Mouse (Mus musculus): ENCODE measurements at regions not wholly inside any gene's neighbourhood (a gene's known extent, or its start where the extent isn't known, plus 50 kb on each side); places are given as distances from the start of the nearest gene placed in this dataset.
"Not testable (repeated sequence)": the region's sequence is repeated elsewhere in the genome, so short reads cannot be mapped to it uniquely, and the experiment has no call there.

- DNase-seq (ENCODE audit: low spot score) = no peak
Measured at GRCm38 (mm10) chr7:61615156-61615555, 731.2 kb upstream of the Ndn start.

GRCm38 (mm10) chr7:61644893-61645545 is 701.4 kb upstream of the Ndn start:
- DNase-seq (ENCODE audit: low spot score) = no peak

GRCm38 (mm10) chr7:61658086-61658485 is 688.3 kb upstream of the Ndn start:
- no peak for DNase-seq (ENCODE audit: low spot score)

DNA sequence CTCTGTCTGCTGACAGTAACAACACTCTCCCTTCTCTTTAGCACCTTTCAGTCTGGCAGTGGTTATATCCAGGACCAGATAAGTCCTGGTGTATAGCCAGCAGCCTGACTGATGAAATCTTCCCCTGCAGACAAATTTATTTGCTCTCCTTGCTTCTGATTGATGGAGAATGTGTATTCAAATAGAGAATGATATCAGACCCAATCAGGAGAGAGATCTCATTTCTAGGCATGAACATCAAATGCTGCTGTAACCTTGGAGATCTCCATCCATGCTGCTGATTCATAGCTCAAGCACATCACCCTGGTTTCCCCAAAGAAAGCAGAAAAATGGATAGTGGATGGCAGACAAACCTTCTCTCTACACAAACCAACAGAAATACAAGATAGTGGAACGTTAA is 663.3 kb upstream of the Ndn start:
- no peak for DNase-seq (ENCODE audit: low spot score)

DNA sequence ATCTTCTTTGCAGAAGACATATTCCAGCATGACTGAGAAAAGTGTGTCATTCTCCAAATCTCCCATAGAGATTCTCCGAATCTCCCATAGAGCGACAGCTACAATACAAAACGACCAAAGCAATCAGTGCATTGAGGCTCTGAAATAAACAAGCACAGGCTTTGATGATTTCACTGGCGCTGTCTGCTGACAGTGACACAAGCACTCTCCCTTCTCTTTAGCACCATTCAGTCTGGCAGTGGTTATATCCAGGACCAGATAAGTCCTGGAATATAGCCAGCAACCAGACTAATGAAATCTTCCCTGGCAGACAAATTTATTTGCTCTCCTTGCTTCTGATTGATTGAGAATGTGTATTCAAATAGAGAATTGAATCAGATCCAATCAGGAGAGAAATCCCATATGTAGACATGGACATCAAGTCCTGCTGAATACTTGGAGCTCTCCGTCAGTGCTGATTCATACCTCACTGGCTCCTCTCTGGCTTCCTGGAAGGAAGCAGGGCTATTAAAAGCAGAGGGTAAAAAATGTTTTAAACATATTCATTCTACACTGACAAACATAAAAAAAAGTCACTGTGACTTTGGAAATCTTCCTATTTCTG is 661.2 kb upstream of the Ndn start:
- no peak for DNase-seq (ENCODE audit: low spot score)

- no peak for DNase-seq (ENCODE audit: low spot score)
Measured at GRCm38 (mm10) chr7:61726149-61726548, 620.2 kb upstream of the Ndn start.

DNA sequence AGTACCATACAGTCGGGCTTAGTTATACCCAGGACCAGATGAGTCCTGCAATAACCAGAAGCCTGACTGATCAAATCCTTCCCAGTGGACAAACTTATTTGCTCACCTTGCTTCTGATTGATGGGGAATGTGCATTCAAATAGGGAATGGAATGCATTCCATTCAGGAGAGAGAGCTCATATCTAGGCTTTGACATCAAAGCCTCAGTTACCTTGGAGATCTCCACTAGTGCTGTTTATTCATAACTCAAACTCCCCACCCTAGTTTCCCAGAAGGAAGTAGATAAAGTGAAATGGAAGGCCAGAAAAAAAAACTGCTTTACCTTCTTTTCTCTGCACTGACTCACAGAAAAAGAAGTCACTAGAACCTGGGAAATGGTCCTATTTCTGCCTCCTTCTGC is 608.9 kb upstream of the Ndn start:
- no peak for DNase-seq (ENCODE audit: low spot score)

GRCm38 (mm10) chr7:61739336-61739735 is 607.0 kb upstream of the Ndn start:
- DNase-seq (ENCODE audit: low spot score) = not testable (repeated sequence)

- DNase-seq (ENCODE audit: low spot score) = no peak
Measured at GRCm38 (mm10) chr7:61769826-61770225, 576.5 kb upstream of the Ndn start.

GRCm38 (mm10) chr7:61790113-61790796 is 556.1 kb upstream of the Ndn start:
- no peak for DNase-seq (ENCODE audit: low spot score)

DNA sequence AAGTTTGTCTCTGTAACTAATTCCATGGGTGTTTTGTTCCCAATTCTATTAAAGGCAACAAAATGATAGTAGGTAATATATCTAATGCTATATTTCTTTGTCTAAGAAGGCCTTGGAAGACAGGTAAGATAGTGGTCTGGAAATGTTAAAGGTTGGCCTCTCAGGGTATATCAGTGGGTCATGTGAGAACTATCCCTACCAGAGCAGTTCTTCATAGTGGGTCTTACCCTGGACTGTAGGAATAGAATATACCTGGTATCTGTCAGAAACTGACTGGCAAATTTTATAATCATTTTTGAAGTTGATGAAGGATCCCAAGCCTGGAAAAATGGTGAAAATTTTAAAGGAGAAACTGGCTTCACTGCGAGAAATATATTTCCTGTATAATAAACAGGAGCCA is 509.5 kb upstream of the Ndn start:
- no peak for DNase-seq (ENCODE audit: low spot score)

GRCm38 (mm10) chr7:61837240-61837639 is 509.1 kb upstream of the Ndn start:
- DNase-seq (ENCODE audit: low spot score) = peak; percentile 40

DNA sequence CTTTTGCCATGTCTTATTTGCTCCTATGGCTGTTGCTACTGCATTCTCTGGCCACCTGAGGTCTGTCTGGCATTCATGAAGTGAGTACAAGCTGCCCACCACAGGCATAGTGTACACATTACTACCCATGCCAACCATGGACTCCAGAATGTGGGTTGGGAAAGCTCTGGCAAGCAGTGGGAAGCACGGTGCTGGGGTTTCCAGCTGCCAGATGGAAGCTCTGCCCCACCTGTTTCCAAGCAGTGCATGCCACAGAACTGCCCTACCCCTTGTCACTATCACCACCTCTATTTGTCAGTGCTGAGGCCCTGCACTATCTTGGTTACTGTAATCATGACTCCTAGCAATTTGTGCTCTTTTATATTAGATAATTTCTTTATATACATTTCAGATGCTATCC is 494.4 kb upstream of the Ndn start:
- no peak for DNase-seq (ENCODE audit: low spot score)

DNA sequence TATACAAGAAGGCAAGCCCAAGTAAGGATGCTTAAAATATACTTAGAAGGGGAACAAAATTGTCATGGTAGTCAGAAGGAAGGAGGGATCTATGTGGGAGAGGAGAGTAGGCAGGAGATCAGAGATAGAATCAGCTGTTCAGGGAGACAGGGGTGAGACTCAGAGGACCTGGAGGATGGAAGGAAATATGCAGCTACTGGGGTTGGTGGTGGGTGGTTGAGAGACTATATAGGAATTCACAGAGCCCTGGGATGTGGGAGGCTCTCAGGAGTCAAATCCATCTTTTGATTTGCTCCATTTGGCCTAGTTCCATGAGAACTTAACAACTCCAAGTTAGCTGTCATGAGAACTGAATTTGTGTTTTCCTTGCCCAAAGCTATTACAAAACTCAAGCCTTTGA is 481.9 kb upstream of the Ndn start:
- no peak for DNase-seq (ENCODE audit: low spot score)

- DNase-seq (ENCODE audit: low spot score) = no peak
Measured at GRCm38 (mm10) chr7:61866376-61866775, 480.0 kb upstream of the Ndn start.

GRCm38 (mm10) chr7:61876220-61876619 is 470.1 kb upstream of the Ndn start:
- DNase-seq (ENCODE audit: low spot score) = no peak

- DNase-seq (ENCODE audit: low spot score) = peak; percentile 19
Measured at GRCm38 (mm10) chr7:61877311-61878065, 468.9 kb upstream of the Ndn start.

DNA sequence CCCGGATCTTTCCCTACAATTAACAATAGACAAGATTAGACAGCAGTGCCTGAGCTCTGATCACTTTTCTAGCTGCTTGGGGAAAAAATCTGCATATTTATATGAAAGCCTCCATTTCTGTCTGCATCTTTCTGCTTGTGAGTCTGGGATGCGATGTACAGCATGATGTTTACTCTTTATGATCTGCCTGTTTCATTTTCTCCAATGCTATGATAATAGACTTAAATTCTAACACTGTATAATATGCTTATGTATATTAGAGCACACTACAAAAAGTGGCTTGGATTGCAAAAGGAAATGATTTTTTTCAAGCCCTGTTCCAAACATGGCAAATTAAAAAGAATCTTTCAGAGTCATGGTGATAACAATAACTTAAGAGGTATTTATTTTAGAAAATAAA is 468.3 kb upstream of the Ndn start:
- DNase-seq (ENCODE audit: low spot score) = no peak

DNA sequence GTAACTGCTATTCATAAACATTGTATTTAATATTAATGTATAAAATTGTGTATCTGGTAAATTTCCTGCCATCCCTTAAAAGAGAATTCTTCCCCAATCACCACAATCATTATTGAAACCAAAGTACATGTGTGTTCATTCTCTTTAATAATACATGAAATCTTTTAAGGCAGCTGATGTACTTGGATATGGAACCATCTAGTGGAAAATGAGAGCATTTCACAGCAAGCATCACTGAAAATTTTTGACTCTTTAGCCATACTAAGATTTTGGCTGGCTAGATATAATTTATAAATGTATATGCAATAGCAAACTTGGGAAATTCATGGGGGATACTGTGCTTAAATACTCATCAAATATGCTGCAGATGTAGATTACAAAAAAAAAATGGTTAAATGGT is 467.8 kb upstream of the Ndn start:
- DNase-seq (ENCODE audit: low spot score) = no peak
